Mouse (Mus musculus) kidney, adult 2 months (tissue): Measurements from ENCODE around the gene Mcfd2.

Source experiments
- CTCF ChIP-seq: fragments of 200-500 bp; conservative IDR thresholded peaks from 2 replicates; pipeline ENCODE4 v1.5.1; 2011; ENCODE audit warnings: low read depth, mild to moderate bottlenecking, control low read depth, low read length, moderate library complexity, mixed read lengths; ENCODE audit not compliant: insufficient read depth, insufficient read length
- POLR2A ChIP-seq: fragments of 200-500 bp; IDR thresholded peaks from one replicate; pipeline ENCODE4 v1.6.1; 2011; ENCODE audit warnings: low read depth, low read length, control low read depth

- TF ChIP-seq POLR2A (no peak), CTCF (no peak; the same call in 1 of the 2 replicates)
These were observed 39.6 kb downstream of the Mcfd2 start for GRCm38 (mm10) chr17:87226079-87226640.
